Mouse (Mus musculus): ENCODE measurements around the gene Wsb2.
"Not testable (repeated sequence)": the region's sequence is repeated elsewhere in the genome, so short reads cannot be mapped to it uniquely, and the experiment has no call there.

Gene Wsb2

GRCm38 (mm10) chr5:117357129-117357477 lies at the start of gene Wsb2:
Wsb2 (plus strand) TSS chr5:117357304.
- peak; percentile 66 to 83 for DNase-seq (ENCODE audit: low spot score in 2 of 2)

GRCm38 (mm10) chr5:117307699-117308098 lies 49.4 kb upstream of the Wsb2 start:
- peak in 1 of 2 experiments; percentile 20 for DNase-seq (ENCODE audit: low spot score in 2 of 2)

GRCm38 (mm10) chr5:117313420-117313819 lies 43.7 kb upstream of the Wsb2 start:
- no peak for DNase-seq (ENCODE audit: low spot score in 2 of 2)

- DNase-seq (ENCODE audit: low spot score in 2 of 2) = no peak
These were observed 43.2 kb upstream of the Wsb2 start for GRCm38 (mm10) chr5:117313909-117314308.

- DNase-seq (ENCODE audit: low spot score in 2 of 2) = no peak
These were observed 42.3 kb upstream of the Wsb2 start for GRCm38 (mm10) chr5:117314587-117315428.

GRCm38 (mm10) chr5:117318741-117319629 lies 38.1 kb upstream of the Wsb2 start, which contains the start of gene Vsig10:
Vsig10 (plus strand) TSS chr5:117319083.
- DNase-seq (ENCODE audit: low spot score in 2 of 2) = peak in 1 of 2 experiments; percentile 32

GRCm38 (mm10) chr5:117323751-117324150 lies 33.4 kb upstream of the Wsb2 start:
- DNase-seq (ENCODE audit: low spot score in 2 of 2) = no peak

GRCm38 (mm10) chr5:117326408-117326807 lies 30.7 kb upstream of the Wsb2 start:
- no peak for DNase-seq (ENCODE audit: low spot score in 2 of 2)

GRCm38 (mm10) chr5:117330457-117330856 lies 26.6 kb upstream of the Wsb2 start:
- DNase-seq (ENCODE audit: low spot score in 2 of 2) = no peak

GRCm38 (mm10) chr5:117337999-117338398 lies 19.1 kb upstream of the Wsb2 start:
- no peak for DNase-seq (ENCODE audit: low spot score in 2 of 2)

GRCm38 (mm10) chr5:117338503-117338902 lies 18.6 kb upstream of the Wsb2 start:
- no peak for DNase-seq (ENCODE audit: low spot score in 2 of 2)

GRCm38 (mm10) chr5:117340081-117340480 lies 17.0 kb upstream of the Wsb2 start:
- DNase-seq (ENCODE audit: low spot score in 2 of 2) = no peak

- no peak for DNase-seq (ENCODE audit: low spot score in 2 of 2)
These were observed 15.2 kb upstream of the Wsb2 start for GRCm38 (mm10) chr5:117341896-117342295.

GRCm38 (mm10) chr5:117344496-117344895 lies 12.6 kb upstream of the Wsb2 start:
- DNase-seq (ENCODE audit: low spot score in 2 of 2) = not testable (repeated sequence)

GRCm38 (mm10) chr5:117345432-117345976 lies 11.6 kb upstream of the Wsb2 start:
- no peak for DNase-seq (ENCODE audit: low spot score in 2 of 2)

- DNase-seq (ENCODE audit: low spot score in 2 of 2) = no peak
These were observed 10.8 kb upstream of the Wsb2 start for GRCm38 (mm10) chr5:117346281-117346680.

GRCm38 (mm10) chr5:117347011-117347410 lies 10.1 kb upstream of the Wsb2 start:
- DNase-seq (ENCODE audit: low spot score in 2 of 2) = no peak

- no peak for DNase-seq (ENCODE audit: low spot score in 2 of 2)
These were observed 9.3 kb upstream of the Wsb2 start for GRCm38 (mm10) chr5:117347838-117348237.

GRCm38 (mm10) chr5:117348279-117348678 lies 8.8 kb upstream of the Wsb2 start:
- peak; percentile 50 to 62 for DNase-seq (ENCODE audit: low spot score in 2 of 2)

GRCm38 (mm10) chr5:117354121-117354520 lies 3.0 kb upstream of the Wsb2 start:
- no peak for DNase-seq (ENCODE audit: low spot score in 2 of 2)

- no peak for DNase-seq (ENCODE audit: low spot score in 2 of 2)
These were observed 1.3 kb upstream of the Wsb2 start for GRCm38 (mm10) chr5:117355648-117356303.

Data from frontal cortex, postnatal 10 days (tissue).